Mouse (Mus musculus) small intestine, adult 2 months (tissue): ENCODE results near the gene Snrpb2. TPM values are rescaled to one million over a fixed set of nuclear protein-coding genes. Genes with fewer than 3 reads are reported as not detected.

Experiments
- H3K27ac ChIP-seq: fragments of 200-500 bp; 2 replicates; pipeline ENCODE4 v1.5.1; 2012; ENCODE audit warnings: low read depth, low read length, control low read depth, inconsistent platforms; ENCODE audit not compliant: insufficient read depth
- H3K27me3 ChIP-seq: fragments of 200-500 bp; 2 replicates; pipeline ENCODE4 v1.6.1; 2012; ENCODE audit warnings: mild to moderate bottlenecking, moderate library complexity, low read length, inconsistent platforms; ENCODE audit not compliant: control insufficient read depth, insufficient read depth
- H3K36me3 ChIP-seq: fragments of 200-500 bp; 2 replicates; pipeline ENCODE4 v1.6.1; 2012; ENCODE audit warnings: mild to moderate bottlenecking, low read length, control low read depth, inconsistent platforms; ENCODE audit not compliant: control insufficient read depth, insufficient read depth
- H3K4me1 ChIP-seq: fragments of 200-500 bp; 2 replicates; pipeline ENCODE4 v1.6.1; 2012; ENCODE audit warnings: low read length, inconsistent platforms, mixed read lengths; ENCODE audit not compliant: control insufficient read depth, insufficient read depth, insufficient read length
- H3K4me3 ChIP-seq: fragments of 200-500 bp; 2 replicates; pipeline ENCODE4 v1.5.1; 2012; ENCODE audit warnings: low read depth, mild to moderate bottlenecking, control low read depth, inconsistent platforms, low read length, moderate library complexity
- CTCF ChIP-seq: fragments of 200-500 bp; IDR thresholded peaks from 2 replicates; pipeline ENCODE4 v1.5.1; 2012; ENCODE audit warnings: low read depth, mild to moderate bottlenecking, control low read depth, inconsistent platforms, low read length, moderate library complexity, mixed read lengths; ENCODE audit not compliant: insufficient replicate concordance, insufficient read length; ENCODE audit errors: extremely low read depth
- POLR2A ChIP-seq: fragments of 200-500 bp; IDR thresholded peaks from 2 replicates; pipeline ENCODE4 v1.6.1; 2012; ENCODE audit warnings: low read depth, mild to moderate bottlenecking, control low read depth, inconsistent platforms, low read length, moderate library complexity
- WGBS: fragments of 180-500 bp; shearing (Covaris S2); methylation state at CpG from one replicate; pipeline ENCODE4 v1.1.7; 2018; 5-methylcytosine and 5-hydroxymethylcytosine counted together
- polyA plus RNA-seq: library from polyadenylated mRNA; depleted of rRNA; stranded (reverse); fragments of >200 nt; gene quantifications from 2 replicates; pipeline ENCODE4 v1.2.3, GENCODE M21; 2012; rRNA removed

The Snrpb2 gene
- polyA plus RNA-seq, 1 experiment, result 0.43 TPM

DNA sequence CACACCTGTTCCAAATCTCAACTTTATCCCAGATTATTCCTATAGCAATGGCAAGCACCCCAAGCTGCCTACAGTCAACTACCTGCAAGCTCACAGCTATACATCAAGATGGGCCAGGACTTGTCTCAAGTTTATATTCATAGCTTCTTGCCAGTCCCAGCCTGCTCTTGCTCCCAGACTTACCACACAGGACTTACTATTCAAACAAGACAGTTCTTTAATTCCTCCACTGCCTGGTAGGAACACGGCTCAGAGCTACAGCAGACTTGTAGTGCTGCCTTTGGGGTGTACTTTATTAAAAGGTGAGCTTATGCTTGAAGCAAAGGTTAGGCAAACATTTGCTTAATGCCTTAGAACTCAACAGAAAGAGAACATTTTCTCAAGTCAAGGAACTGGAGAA lies 34.3 kb downstream of the Snrpb2 start:
- H3K36me3 ChIP-seq, result no peaks in the 10 kb centered on the region
- whole genome bisulfite sequencing, result 47% methylated on average over 1 of the region's 1 CpGs

DNA sequence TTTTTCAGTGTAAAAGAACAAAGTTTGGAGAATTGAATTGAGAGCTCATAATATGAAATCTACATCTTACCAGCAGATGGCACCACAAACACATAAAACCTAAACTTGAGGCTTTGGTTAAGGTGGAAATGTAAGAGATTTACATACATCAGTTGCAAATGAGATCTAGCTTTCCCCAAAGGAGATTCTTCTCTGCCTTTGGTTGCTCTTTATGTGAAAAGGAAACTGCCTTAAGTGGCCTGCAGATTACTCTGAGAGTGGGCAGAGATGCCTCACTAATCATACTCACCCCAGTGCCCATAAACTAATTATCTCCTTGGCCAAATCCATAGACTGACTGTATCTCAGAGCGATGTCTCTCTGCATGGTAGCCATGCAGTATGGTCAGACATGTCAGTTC lies 51.0 kb downstream of the Snrpb2 start:
- no peak overlapping the region for H3K27ac ChIP-seq
- no peaks in the 10 kb centered on the region for H3K27me3 ChIP-seq
- TF ChIP-seq CTCF (no peak), POLR2A (no peak)
- 77% methylated on average over 1 of the region's 1 CpGs for WGBS
- no peaks in the 10 kb centered on the region for H3K4me1 ChIP-seq
- no peak overlapping the region for H3K4me3 ChIP-seq
- H3K36me3 ChIP-seq, result no peaks in the 10 kb centered on the region

More for the DNA sequence above, 34.3 kb downstream of the Snrpb2 start:
- Histone ChIP-seq H3K4me3 (no peak overlapping the region), H3K27me3 (no peaks in the 10 kb centered on the region), H3K4me1 (no peaks in the 10 kb centered on the region), H3K27ac (no peak overlapping the region)
- no peak for TF ChIP-seq POLR2A
- no peak for TF ChIP-seq CTCF

DNA sequence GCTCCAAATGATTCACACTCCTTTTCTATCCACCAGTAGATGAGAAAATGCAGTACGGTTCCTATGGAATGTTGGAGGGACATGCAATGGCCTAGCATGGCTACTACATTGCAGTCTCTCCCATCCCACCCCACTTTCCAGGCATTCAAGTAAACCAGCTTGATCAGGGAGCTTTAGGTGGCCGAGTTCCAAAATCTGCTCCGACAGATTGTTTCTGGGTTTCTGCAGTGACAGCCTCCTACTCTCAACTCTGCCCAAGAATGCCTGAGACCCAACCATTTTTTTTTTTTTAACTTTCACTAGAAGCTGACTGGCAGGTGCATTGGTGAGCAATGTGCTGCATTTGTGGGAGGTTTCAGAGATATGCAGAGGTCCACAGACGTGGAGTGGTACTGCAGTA lies 51.9 kb downstream of the Snrpb2 start:
- H3K4me3 ChIP-seq, result no peak overlapping the region
- H3K4me1 ChIP-seq, result no peaks in the 10 kb centered on the region
- TF ChIP-seq POLR2A, result no peak
- TF ChIP-seq CTCF, result no peak
- no peaks in the 10 kb centered on the region for H3K36me3 ChIP-seq
- no peak overlapping the region for H3K27ac ChIP-seq
- H3K27me3 ChIP-seq, result no peaks in the 10 kb centered on the region
- WGBS, result 74% methylated on average over 4 of the region's 4 CpGs

DNA sequence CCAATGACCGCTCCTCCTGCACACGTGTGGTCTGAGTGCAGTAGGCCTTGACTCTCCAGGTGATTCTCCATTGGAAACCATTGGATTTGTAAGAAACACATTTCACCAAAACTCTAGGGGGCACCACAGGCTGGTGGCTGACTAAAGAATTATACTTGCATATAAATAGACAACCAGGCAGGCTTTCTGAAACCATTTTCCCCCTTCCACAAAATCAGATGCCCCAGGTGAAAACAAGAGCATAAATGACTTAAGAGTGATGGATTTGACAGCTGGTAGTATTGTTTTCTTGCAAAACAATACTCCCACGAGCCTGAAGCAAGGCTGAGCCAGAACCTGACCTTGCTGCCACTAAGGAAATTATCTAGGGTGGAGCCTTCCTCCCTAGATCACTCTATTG lies 54.6 kb downstream of the Snrpb2 start:
- no peak overlapping the region for H3K4me3 ChIP-seq
- no peak for TF ChIP-seq CTCF
- TF ChIP-seq POLR2A, result no peak
- no peaks in the 10 kb centered on the region for H3K36me3 ChIP-seq
- H3K27me3 ChIP-seq, result no peaks in the 10 kb centered on the region
- no peaks in the 10 kb centered on the region for H3K4me1 ChIP-seq
- no peak overlapping the region for H3K27ac ChIP-seq
- 54% methylated on average over 3 of the region's 3 CpGs for WGBS

DNA sequence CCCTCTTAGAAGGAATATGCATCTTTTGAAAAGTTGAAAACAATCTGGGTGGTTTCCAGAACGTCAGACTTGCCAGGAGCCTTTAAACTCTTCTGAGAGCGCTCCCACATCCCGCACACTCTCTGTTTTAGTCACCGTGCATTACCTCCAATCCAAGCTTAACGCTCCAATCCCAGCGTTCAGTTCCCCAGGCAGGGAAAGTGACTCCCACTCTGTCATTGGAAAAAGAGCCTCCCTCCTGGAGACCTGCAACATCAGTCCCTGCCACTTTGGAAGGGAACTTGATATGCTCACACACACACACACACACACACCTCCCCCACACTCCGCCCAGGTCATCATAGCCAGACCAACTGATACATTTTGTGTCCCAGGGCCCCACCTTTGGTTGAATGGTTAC lies 55.4 kb downstream of the Snrpb2 start:
- no peaks in the 10 kb centered on the region for H3K27me3 ChIP-seq
- no peak overlapping the region for H3K27ac ChIP-seq
- WGBS, result 75% methylated on average over 7 of the region's 7 CpGs
- H3K4me1 ChIP-seq, result no peaks in the 10 kb centered on the region
- no peaks in the 10 kb centered on the region for H3K36me3 ChIP-seq
- H3K4me3 ChIP-seq, result no peak overlapping the region
- TF ChIP-seq POLR2A, result no peak
- TF ChIP-seq CTCF, result no peak

Other genes starting within 250 kb of the Snrpb2 start
- 5.5 and 12.5 TPM in 2 replicates for gene Kif16b, start 161.5 kb upstream of the Snrpb2 start, polyA plus RNA-seq
- gene Otor, start 15.4 kb downstream of the Snrpb2 start, polyA plus RNA-seq, result not detected in 2 replicates